Mouse (Mus musculus): ENCODE results near the gene 4931428F04Rik. TPM values are rescaled to one million over a fixed set of nuclear protein-coding genes. Genes with fewer than 3 reads are reported as not detected.
"Not testable (repeated sequence)": the region's sequence is repeated elsewhere in the genome, so short reads cannot be mapped to it uniquely, and the experiment has no call there.

4931428F04Rik gene
- total RNA-seq, 1 experiment from 2014 or later: 2.7 TPM

- no peak for ATAC-seq (ENCODE audit: extremely low read depth, insufficient number of reproducible peaks, low FRiP score, poor library complexity, severe bottlenecking)
Observed at GRCm38 (mm10) chr8:105252680-105253537, 36.8 kb downstream of the 4931428F04Rik start.

GRCm38 (mm10) chr8:105251954-105252353 lies 37.7 kb downstream of the 4931428F04Rik start:
- no peak for ATAC-seq (ENCODE audit: extremely low read depth, insufficient number of reproducible peaks, low FRiP score, poor library complexity, severe bottlenecking)

GRCm38 (mm10) chr8:105241016-105241415 lies 48.6 kb downstream of the 4931428F04Rik start:
- ATAC-seq (ENCODE audit: extremely low read depth, insufficient number of reproducible peaks, low FRiP score, poor library complexity, severe bottlenecking): no peak

GRCm38 (mm10) chr8:105237442-105238142 lies 52.1 kb downstream of the 4931428F04Rik start:
- no peak for ATAC-seq (ENCODE audit: extremely low read depth, insufficient number of reproducible peaks, low FRiP score, poor library complexity, severe bottlenecking)

GRCm38 (mm10) chr8:105235206-105235605 lies 54.5 kb downstream of the 4931428F04Rik start:
- no peak for ATAC-seq (ENCODE audit: extremely low read depth, insufficient number of reproducible peaks, low FRiP score, poor library complexity, severe bottlenecking)

- ATAC-seq (ENCODE audit: extremely low read depth, insufficient number of reproducible peaks, low FRiP score, poor library complexity, severe bottlenecking): no peak
Observed at GRCm38 (mm10) chr8:105233126-105233935, 56.3 kb downstream of the 4931428F04Rik start.

- not testable (repeated sequence) for ATAC-seq (ENCODE audit: extremely low read depth, insufficient number of reproducible peaks, low FRiP score, poor library complexity, severe bottlenecking)
Observed at GRCm38 (mm10) chr8:105232321-105232693, 57.4 kb downstream of the 4931428F04Rik start.

GRCm38 (mm10) chr8:105231503-105232320 lies 58.0 kb downstream of the 4931428F04Rik start:
- ATAC-seq (ENCODE audit: extremely low read depth, insufficient number of reproducible peaks, low FRiP score, poor library complexity, severe bottlenecking): no peak

Other genes with a start within 250 kb of the 4931428F04Rik start
- not detected in 2 replicates for gene Ces3a, start 241.3 kb downstream of the 4931428F04Rik start, total RNA-seq (2017)
- gene Ces3b, start 206.1 kb downstream of the 4931428F04Rik start, total RNA-seq (2017): not detected in 2 replicates
- not detected in 2 replicates for gene Ces4a, start 158.1 kb downstream of the 4931428F04Rik start, total RNA-seq (2017)
- 130 and 135 TPM in 2 replicates for gene Cbfb, start 119.2 kb downstream of the 4931428F04Rik start, total RNA-seq (2017)
- gene D230025D16Rik, start 64.7 kb downstream of the 4931428F04Rik start, total RNA-seq (2017): 28.0 and 29.0 TPM in 2 replicates
- gene B3gnt9, start 34.7 kb downstream of the 4931428F04Rik start, total RNA-seq (2017): 0.35 and 0.74 TPM in 2 replicates
- 15.7 and 19.2 TPM in 2 replicates for gene Tradd, start 25.3 kb downstream of the 4931428F04Rik start, total RNA-seq (2017)
- gene Fbxl8, start 25.2 kb downstream of the 4931428F04Rik start, total RNA-seq (2017): 4.0 and 4.5 TPM in 2 replicates
- gene Hsf4, start 20.1 kb downstream of the 4931428F04Rik start, total RNA-seq (2017): not detected in 2 replicates
- not detected in 2 replicates for gene Nol3, start 13.7 kb downstream of the 4931428F04Rik start, total RNA-seq (2017)
- gene Exoc3l, start 6.2 kb upstream of the 4931428F04Rik start, total RNA-seq (2017): 0.49 and 1.3 TPM in 2 replicates
- 42.5 and 47.1 TPM in 2 replicates for gene E2f4, start 7.8 kb upstream of the 4931428F04Rik start, total RNA-seq (2017)
- gene Elmo3, start 15.7 kb upstream of the 4931428F04Rik start, total RNA-seq (2017): 2.9 and 5.0 TPM in 2 replicates
- 3.3 and 4.9 TPM in 2 replicates for gene Lrrc29, start 36.4 kb upstream of the 4931428F04Rik start, total RNA-seq (2017)
- 27.6 and 39.2 TPM in 2 replicates for gene Tmem208, start 36.5 kb upstream of the 4931428F04Rik start, total RNA-seq (2017)
- 21.8 and 22.2 TPM in 2 replicates for gene Fhod1, start 58.1 kb upstream of the 4931428F04Rik start, total RNA-seq (2017)
- 0.35 and 0.49 TPM in 2 replicates for gene Slc9a5, start 59.0 kb upstream of the 4931428F04Rik start, total RNA-seq (2017)
- not detected in 2 replicates for gene Plekhg4, start 83.4 kb upstream of the 4931428F04Rik start, total RNA-seq (2017)
- not detected in 2 replicates for gene Kctd19, start 123.6 kb upstream of the 4931428F04Rik start, total RNA-seq (2017)
- gene Lrrc36, start 123.7 kb upstream of the 4931428F04Rik start, total RNA-seq (2017): not detected in 2 replicates
- 4.9 and 9.3 TPM in 2 replicates for gene Tppp3, start 181.7 kb upstream of the 4931428F04Rik start, total RNA-seq (2017)
- 0.47 and 0.86 TPM in 2 replicates for gene Zdhhc1, start 207.0 kb upstream of the 4931428F04Rik start, total RNA-seq (2017)
- not detected in 2 replicates for gene Hsd11b2, start 228.9 kb upstream of the 4931428F04Rik start, total RNA-seq (2017)